Mouse (Mus musculus): ENCODE results near the gene L3mbtl3.

Gene L3mbtl3

DNA sequence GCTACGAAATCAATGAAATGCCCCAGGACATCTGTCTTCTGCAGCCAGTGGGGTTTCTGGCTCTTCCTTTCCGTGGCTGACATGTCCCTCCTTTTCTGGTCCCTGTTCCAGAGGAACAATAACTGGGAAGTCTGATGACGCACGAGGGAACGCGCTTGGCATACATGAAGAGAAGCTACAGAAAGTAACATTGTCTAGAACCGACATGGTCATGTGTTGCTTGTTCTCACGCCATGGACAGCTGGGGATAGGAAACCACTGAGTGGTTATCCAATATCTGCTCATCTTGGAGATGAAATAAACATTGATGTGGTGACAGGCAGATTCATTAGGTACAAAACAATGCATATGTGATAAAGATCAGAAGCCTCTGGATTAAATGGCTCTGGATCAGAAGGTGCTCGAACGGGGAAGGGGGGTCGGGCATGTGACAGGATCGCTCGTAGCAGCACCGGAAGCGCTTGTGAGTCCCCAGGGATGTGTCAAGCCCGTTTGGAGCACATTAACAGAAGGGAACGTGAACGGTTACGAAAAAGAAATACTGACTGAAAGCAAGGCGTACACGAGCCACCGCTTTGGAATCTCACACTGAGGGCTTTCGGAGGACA, 37.8 kb downstream of the L3mbtl3 start:
- DNase-seq (ENCODE audit: low spot score), result no peak

DNA sequence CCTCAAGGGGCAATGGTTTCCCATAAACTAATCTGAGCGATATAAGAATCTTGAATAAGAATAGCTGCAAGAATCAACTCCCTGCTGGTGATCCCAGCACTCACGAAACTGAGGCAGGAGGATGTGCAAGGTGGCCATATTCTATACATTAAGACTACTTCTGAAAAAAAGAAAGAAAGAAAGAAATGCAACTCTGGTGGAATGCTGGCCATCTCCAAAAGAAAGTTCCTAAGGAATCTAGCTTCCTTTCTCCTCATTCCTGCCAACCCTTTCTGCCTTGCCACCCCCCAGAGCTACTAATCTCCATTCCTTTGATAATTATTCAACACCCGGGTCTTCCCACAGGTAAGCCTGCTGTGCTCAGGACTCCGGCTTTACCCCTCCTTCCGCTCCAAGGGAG, 41.8 kb downstream of the L3mbtl3 start:
- no peak for DNase-seq (ENCODE audit: low spot score)

DNA sequence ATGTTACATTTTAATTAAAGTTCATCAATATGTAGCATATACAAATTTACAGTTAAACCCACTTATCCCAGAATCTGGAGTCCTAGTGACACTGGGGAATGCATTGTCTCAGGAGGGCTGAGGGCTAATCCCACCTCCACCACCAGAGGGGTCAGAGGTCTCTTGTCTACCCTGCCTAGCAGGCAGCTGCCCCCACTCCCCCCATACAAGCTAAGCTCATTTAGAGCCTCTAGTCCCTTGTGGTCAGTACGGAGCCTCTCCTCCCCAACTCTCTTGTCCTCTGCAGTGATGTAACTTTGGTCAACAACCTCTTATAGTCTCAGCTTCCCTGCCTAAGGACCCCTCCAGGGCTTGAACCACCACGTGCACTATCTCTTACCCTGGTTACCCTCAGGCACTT, 43.0 kb downstream of the L3mbtl3 start:
- DNase-seq (ENCODE audit: low spot score), result no peak

DNA sequence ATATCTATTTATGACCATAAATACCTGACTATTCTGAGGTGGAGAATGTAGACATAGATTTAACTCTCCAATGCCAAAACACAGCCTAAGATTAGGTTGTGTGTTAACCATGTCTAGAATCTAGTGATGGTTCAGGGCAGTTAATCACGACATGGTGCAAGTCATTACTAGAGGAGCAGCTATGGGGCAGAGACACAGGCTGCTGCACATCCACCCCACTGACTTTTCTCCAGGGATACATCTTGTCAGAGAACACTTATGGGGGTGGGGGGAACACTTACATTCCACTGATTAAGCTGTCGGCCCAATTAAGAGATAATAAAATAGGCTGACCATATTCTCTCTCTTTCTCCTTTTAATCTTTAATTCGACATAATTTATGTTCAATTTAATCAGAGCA, 46.9 kb downstream of the L3mbtl3 start:
- no peak for DNase-seq (ENCODE audit: low spot score)

DNA sequence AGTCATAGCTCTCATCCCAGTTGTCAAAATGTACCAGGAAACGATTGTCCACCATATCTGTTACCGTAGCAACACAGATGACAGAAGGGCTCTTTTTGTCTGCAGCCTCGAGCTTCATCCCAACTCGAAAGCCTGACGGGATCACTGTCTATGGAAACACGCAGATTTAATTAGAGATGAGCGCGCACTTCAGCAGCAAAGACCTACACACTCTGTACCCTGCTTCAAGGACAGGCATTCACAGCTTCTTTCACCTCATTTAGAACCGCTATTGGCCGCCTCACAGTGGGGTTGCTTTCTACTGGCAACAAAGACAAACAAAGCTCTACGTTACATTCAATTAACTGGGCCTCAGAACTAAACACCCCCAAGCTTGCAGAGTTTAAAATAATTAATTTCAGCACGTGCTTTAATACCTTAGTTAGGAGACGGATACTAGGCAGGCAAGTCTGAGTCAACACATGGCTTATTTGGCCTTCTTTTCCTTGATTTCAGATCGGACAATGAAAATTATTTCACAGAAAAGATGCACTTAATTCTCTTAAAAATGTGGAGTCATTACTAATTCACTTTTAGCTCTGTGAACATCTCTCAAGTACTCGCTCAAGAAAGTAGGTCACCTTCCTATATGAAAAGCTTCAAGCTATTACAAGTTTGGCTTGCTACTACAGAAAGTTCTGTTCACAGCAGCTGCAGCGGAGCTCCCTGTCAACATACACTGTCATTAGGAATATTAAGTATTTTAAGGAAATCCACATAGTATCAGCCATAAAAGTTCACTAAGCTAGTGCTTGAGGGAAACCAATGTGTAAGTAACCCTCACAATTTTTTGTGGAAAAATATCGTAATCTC, 47.9 kb downstream of the L3mbtl3 start:
- no peak for DNase-seq (ENCODE audit: low spot score)

DNA sequence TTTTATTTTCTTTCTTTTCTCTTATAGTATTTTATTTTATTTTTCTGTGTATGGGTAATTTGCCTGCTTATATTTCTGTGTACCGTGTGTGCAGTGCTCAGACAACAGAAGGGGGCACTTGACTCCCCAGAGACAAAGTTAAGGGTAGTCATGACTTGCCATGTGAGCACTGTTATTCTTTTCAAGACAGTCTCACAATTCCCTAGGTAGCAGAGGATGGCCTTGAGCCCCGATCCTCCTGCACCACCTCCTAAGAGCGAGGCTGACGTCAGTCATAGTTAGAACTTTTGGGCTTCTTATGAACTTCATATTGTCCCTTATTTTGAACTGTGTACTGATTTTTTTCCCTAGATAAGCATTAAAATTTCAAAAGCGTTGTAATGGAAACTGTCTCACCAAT, 48.5 kb downstream of the L3mbtl3 start:
- no peak for DNase-seq (ENCODE audit: low spot score)

DNA sequence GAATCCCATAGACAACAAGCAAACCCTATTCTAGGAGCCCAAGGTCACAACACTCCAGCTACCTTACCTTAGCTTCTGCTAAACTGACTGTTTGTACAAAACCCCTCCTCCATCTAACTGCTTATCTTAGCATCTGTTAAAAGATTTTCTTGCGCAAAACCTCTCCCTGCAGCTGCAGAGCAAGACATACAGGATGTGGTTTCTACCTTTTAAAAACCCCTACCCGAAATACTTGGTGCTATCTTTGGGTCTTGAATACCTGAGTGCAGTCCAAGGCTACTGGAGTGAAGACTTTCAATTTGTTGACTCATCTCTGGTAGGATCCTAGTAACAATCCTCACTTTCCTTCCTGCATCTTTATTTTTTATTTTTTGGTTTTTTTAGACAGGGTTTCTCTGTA, 50.5 kb downstream of the L3mbtl3 start:
- DNase-seq (ENCODE audit: low spot score), result peak; percentile 73

DNA sequence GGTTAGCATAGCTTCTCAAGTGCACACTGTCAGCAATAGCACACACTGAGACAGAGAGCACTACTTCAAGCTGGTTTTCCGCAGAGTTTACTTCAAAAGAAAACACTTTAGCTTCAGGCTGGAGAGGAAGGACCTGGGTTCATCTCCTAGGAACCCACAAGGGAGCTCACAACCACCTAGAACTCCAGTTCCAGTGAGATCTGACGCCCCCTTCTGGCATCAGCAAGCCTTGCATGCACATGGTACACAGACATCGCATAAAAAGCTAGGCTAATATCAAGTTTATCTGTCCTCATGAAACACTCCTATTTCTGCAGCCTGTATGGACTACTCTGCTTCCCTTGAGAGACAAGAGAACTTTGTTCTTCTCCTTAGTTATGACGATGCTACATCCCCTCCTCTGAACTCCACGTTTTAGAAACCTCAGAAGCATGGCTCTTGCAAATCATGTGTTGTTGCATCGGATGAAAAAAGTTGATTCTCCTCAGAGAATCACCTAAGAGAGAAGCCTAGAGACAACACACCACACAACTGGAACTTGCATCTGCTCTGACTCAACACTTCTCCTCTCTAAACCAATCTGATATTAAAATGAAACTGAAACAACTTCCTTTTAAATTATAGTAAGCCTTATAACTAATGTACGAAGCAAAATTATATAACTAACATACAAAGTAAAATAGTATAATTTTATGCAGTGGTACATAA, 53.3 kb downstream of the L3mbtl3 start:
- peak; percentile 54 for DNase-seq (ENCODE audit: low spot score)

DNA sequence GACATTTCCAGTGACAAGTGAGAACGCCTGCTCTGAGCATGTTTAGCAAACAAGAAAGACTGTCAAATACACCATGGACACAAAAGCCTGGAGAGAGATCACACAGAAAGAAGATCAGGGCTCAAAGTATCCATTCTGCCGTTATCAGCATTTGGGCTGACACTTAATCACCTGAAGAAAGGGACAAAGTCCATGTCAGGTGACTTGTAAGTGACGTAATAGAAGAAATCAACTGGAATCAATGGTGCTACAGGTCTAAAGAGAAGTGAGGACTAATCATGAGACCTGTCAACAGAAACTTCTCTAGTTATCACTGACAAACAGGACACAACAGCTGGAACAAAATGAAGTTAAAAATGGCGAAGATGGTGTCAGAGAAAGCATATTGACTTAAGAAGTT, 55.1 kb downstream of the L3mbtl3 start:
- DNase-seq (ENCODE audit: low spot score), result no peak

DNA sequence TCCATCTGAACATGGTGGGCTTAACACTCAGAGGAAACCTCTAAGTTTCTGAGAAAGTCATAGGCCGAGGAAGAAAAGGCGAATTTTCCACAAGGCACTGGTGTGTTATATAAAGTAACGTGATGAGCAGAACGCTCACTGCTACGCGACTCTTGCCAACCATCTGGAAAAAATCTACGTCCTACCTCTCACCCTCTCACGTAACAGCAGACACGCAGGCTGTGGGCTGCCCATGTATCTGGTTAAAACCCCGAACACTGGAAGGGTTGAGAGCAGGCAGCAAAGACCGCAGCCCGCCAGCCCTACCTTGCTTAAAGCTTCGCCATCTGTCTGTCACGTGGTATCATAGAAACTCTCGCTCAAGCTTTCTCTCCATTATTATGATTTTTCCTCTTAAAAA, 61.4 kb downstream of the L3mbtl3 start:
- DNase-seq (ENCODE audit: low spot score), result no peak

DNA sequence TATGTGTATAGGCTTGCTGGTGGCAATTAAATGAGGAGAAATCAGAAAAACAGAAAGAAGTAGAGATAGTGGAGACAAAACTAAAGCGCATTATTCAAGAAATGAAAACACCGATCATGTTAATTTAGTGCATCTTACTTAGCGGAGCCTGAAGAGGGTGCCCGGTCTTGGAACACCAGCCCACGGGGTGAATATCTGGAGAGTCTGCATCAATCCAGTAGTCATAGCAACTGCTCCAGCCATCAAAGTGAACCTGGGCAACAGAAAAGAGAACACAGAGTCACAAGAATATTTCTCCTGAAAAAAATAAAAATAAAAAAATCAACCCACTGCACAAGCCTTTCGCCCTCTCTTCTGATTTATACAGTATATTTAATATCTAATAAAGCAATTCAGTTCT, 72.3 kb downstream of the L3mbtl3 start:
- no peak for DNase-seq (ENCODE audit: low spot score)

DNA sequence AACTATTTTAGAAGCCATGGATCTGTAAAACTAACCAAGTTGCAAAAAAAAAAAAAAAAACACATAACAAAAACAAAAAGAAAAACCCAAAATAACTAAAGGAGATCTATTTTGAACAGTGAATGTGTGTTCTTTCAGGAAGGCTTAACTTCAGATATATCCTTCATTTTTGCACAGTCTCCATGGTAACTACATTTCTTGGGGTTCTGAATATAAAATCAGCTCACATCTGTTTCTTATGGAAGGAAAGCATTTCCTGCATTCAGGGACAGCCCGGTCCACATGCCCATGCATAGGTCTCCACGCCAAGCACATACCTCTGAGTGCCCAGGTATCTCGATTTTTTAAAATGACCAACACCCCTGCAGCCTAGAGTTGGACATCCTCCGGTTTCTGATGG, 73.4 kb downstream of the L3mbtl3 start:
- no peak for DNase-seq (ENCODE audit: low spot score)

DNA sequence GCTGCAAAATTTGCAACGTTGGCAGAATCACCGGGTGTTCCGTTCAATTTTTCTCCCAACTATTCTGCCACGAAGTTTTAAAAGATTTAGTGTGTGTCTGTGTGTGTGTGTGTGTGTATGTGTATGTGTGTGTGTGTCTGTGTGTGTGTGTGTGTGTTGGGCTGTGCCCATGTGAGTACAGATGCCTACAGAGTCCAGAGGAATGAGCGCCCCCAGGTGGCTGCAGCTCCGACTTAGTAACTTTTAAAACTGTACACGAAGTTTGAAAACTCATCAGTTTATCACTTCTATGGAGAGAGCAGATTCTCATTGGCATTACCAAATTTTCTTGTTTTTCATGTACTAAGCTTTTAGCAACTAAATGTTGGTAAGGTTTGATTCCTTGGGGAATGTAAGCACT, 78.1 kb downstream of the L3mbtl3 start:
- no peak for DNase-seq (ENCODE audit: low spot score)

DNA sequence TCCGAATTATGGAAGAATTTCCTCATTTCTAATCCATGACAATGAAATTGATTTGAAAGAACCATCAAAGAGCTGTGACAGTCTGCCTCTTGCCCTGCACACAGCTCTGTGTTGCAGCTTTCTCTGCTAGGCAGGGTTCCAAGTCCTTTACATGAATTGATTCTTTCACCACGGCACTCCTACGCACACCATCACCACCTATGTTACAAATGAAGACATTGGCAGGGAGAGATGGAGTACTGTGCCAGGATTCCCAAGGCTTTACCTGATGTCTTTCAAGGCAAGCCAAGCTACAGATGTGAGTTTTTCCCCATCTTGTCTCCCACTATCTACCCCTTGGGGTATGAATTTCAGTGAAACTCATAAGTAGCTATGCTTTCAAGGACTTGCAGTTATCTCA, 78.6 kb downstream of the L3mbtl3 start:
- no peak for DNase-seq (ENCODE audit: low spot score)

DNA sequence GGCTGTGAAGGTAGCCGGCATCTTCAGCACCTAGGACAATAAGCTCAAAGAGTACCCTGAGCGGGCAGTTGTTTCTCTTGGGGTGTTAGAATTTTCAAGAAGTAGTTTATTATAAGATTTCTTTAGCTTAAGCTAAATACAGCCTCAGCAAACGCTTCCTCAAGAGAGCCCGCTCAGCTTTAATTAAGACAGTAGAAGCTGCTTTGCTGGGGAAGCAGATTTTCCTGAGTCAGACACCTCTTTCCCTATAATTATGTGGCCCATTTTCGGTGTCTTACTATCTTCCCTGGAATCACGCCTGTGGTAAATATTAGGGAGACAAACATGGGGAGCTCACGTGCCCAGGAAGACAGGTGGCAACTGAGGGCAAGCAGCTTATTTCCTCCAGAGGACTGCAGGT, 88.6 kb downstream of the L3mbtl3 start:
- DNase-seq (ENCODE audit: low spot score), result no peak

DNA sequence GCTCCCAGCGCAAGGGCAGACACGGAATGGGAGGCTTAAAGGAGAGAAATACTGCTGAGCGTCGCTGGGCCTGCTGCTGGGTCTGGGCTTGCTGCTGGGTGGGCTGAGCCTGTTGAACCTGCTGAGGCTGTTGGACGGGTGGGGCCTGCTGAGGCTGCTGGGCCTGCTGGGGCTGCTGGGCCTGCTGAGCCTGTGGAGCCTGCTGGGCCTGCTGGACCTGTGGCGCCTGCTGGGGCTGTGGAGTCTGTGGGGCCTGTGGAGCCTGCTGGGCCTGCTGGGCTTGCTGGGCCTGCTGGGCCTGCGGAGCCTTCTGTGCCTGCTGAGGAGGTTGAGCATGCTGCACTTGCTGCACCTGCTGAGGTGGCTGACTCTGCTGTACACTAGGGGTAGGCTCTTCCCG, 95.8 kb downstream of the L3mbtl3 start:
- DNase-seq (ENCODE audit: low spot score), result no peak

DNA sequence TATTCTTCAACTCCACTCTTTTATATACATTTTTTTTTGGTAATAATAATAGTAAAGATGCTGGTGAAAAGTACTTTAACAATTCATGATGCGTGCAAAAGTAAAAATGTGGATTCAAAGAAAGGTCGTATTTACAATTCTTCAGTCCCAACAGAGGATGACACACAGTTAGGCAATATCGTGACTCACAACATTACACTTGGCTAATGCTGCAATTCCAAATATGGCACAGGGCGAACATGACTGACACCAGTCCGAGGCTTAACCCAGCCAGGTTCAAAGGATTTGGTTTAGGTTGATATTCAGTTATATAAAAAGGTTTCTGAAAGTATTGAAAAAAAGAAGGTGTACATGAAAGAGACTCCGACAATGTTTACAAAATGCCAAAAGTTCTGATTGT, 100.4 kb downstream of the L3mbtl3 start:
- no peak for DNase-seq (ENCODE audit: low spot score)

DNA sequence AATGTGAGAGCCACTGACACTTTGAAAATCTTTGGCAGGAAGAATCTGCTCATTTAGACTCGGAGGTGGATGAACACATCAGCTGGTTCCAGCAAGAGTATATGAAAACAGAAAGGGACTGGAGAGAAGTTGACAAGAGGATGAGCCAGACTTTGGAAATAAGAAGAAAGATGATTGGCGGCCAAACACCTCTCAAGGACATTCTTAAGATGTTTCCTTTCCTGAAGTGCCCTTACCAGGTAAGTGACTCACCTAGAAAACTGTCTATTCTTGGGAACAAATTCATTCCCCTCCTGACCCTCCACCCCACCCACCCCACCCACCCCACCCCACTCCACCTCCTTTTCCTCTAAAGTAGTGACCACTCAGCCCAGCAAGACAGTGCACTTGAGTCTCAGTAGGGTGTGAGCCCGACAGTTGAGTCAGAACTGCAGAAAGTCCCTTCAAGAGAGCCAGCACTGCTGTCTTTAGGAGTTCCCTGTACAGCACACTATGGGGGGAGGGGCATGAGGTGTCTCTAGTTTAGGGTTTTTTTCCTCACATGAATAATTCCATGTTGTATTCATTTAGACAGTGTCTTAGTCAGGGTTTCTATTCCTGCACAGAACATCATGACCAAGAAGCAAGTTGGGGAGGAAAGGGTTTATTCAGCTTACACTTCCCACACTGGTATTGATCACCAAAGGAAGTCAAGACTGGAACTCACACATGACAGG, 111.9 kb downstream of the L3mbtl3 start:
- no peak for DNase-seq (ENCODE audit: low spot score)

DNA sequence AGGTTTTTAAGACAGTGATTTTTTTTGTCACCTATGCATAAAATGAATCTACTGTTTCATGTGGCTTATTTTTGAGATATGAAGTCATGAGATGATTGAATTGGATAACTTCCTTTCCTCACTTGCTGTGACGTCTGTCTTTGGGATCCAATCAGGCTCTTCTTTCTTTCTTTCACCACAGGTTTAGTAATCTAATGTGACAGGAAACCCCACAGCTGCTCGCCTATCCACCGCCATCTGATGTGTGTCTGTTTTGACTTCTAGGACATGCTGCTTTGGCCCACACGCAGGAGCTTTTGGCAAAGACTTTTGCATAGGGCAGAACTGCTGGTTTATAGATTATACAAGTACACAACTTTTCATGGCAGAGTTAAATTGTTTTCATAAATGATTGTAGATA, 115.9 kb downstream of the L3mbtl3 start:
- peak; percentile 49 for DNase-seq (ENCODE audit: low spot score)

DNA sequence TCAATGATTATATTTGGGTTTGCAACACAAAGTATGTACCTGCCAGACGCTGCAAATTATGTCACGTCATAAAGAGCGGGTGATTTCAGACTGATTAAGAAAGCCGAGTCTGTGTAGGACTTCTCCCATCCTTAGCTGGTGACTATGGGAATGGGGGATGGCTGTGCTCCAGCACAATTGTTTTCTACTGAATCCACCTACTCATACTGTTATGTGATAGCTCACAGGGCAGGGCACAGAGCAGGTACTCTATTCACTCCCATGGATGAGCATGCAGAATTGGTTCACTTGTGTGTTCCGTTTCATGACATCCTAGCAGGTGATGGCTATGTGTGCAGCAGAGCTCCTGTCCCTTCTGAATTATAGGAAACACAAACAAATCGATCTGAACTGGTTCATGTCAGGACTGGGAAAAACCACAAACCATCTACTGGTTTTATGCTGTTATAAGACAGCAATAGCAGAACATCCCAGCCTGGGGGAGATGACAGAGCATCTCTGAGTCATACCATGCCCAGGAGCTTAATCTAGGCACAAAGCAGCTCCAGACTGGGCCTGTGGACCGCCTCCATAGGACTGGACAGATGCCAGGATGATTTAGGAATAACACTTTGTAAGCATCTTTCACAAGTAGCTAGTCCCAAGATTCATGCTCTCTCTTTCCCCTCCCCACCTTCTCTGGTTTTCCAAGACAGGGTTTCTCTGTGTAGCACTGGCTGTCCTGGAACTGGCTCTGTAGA, 126.2 kb downstream of the L3mbtl3 start:
- DNase-seq (ENCODE audit: low spot score), result no peak

DNA sequence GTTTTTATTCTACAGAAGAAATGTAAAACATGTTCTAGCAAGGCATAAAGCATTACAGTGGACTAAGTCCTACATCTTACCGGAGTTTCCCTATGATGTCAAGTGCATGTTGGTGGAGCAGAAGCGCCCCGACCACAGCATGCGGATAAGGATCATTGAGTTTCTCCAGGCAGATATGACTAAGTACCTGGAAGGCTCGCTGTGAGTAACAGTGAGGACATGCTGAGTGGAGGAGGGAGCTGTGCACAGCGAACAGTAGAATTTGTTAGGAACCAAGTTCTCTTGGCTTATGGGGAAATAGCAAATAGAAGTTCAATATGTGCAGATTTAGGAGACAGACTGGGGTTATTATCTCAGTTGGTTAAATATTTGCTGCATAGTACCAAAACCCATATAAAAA, 131.3 kb downstream of the L3mbtl3 start:
- no peak for DNase-seq (ENCODE audit: low spot score)

DNA sequence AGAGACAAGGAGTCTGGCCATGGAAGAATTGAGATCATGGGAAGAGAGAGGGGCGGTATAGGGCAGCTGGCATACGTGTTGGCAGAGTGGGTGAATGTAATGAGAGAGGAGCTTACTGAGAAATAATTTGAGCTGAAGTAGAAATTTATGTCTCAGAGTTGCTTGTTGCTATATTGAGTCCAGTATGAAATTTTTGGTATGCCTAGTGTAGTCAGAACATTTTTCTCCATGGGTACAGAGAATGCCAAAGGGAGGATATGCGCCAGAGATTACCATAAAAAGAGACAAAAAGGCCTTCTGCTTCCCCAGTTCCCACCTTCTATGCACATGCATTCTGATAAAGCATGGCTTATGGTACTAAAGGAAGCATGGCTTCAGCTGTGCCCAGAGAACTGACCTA, 132.6 kb downstream of the L3mbtl3 start:
- DNase-seq (ENCODE audit: low spot score), result no peak
